Mouse (Mus musculus) central nervous system, embryonic 18 days (tissue): ENCODE results near the gene Spata21. TPM values are rescaled to one million over a fixed set of nuclear protein-coding genes. Genes with fewer than 3 reads are reported as not detected.

Source experiments
- polyA plus RNA-seq: library from polyadenylated mRNA; depleted of rRNA; stranded (reverse); fragments of >200 nt; gene quantifications from 2 replicates; pipeline ENCODE4 v1.2.3, GENCODE M21; 2012; rRNA removed

The Spata21 gene
- 0.13 and 0.33 TPM in 2 replicates for polyA plus RNA-seq

GRCm38 (mm10) chr4:141088033-141088432 is at the start of gene Spata21:
TSS of gene Spata21 (plus strand) at chr4:141088333.

GRCm38 (mm10) chr4:141060426-141061301 is 27.5 kb upstream of the Spata21 start, which contains the start of gene Crocc:
TSS of gene Crocc (minus strand) at chr4:141060550.

GRCm38 (mm10) chr4:141077681-141078509 is 10.2 kb upstream of the Spata21 start, which contains the start of gene Necap2:
TSS of gene Necap2 (minus strand) at chr4:141078357.

GRCm38 (mm10) chr4:141139116-141139970 is 51.2 kb downstream of the Spata21 start, which contains the start of gene Szrd1:
TSS of gene Szrd1 (minus strand) at chr4:141139775.

GRCm38 (mm10) chr4:141147112-141148008 is 59.2 kb downstream of the Spata21 start, which contains the start of gene Fbxo42:
TSS of gene Fbxo42 (plus strand) at chr4:141147913.

Other genes with a start within 250 kb of the Spata21 start
- gene Padi1, start 242.6 kb upstream of the Spata21 start, polyA plus RNA-seq, result 0.07 and 0.10 TPM in 2 replicates
- 0.66 and 1.4 TPM in 2 replicates for gene Padi2, start 182.0 kb upstream of the Spata21 start, polyA plus RNA-seq
- 240 and 266 TPM in 2 replicates for gene Sdhb, start 127.1 kb upstream of the Spata21 start, polyA plus RNA-seq
- 236 and 259 TPM in 2 replicates for gene Atp13a2, start 101.5 kb upstream of the Spata21 start, polyA plus RNA-seq
- gene Mfap2, start 77.9 kb upstream of the Spata21 start, polyA plus RNA-seq, result 96.4 and 101 TPM in 2 replicates
- gene Crocc, start 27.8 kb upstream of the Spata21 start, polyA plus RNA-seq, result 35.1 and 35.4 TPM in 2 replicates
- gene Necap2, start 10.0 kb upstream of the Spata21 start, polyA plus RNA-seq, result 55.3 and 58.8 TPM in 2 replicates
- gene Szrd1, start 51.4 kb downstream of the Spata21 start, polyA plus RNA-seq, result 28.0 and 28.2 TPM in 2 replicates
- 24.4 and 25.2 TPM in 2 replicates for gene Fbxo42, start 59.6 kb downstream of the Spata21 start, polyA plus RNA-seq
- gene Rsg1, start 125.6 kb downstream of the Spata21 start, polyA plus RNA-seq, result 5.0 and 5.1 TPM in 2 replicates
- gene Arhgef19, start 151.2 kb downstream of the Spata21 start, polyA plus RNA-seq, result 0.80 and 1.3 TPM in 2 replicates
- 2.2 and 2.3 TPM in 2 replicates for gene Epha2, start 212.9 kb downstream of the Spata21 start, polyA plus RNA-seq